25 mouse cellular contexts compared by ENCODE assay signal in genomic region chr10:86852160-86852559, GRCm38 (mm10).
DNase-seq lines count a peak whose midpoint lies in the region; ATAC-seq and TF ChIP-seq lines count a peak whose summit lies in the region.
"Had no signal": no experiment of that assay in that cellular context is flagged by ENCODE, and none has a peak within 500 bp of the region (broad histone marks: within the 10 kb centered on the region; RNA-seq: fewer than 3 reads in every experiment).

No protein-coding gene starts in this region.

- no peaks in the 10 kb centered on the region for H3K36me3 ChIP-seq in hindbrain, embryonic 13.5 days
- H3K36me3 ChIP-seq in hindbrain, embryonic 12.5 days, result no peaks in the 10 kb centered on the region
- no peaks in the 10 kb centered on the region for H3K36me3 ChIP-seq in midbrain, embryonic 14.5 days (ENCODE audit: control insufficient read depth, insufficient read depth, low read length)
- H3K36me3 ChIP-seq in midbrain, embryonic 10.5 days, result no peaks in the 10 kb centered on the region
- no peaks in the 10 kb centered on the region for H3K36me3 ChIP-seq in midbrain, embryonic 15.5 days (replicated peaks)
- H3K36me3 ChIP-seq in heart, embryonic 11.5 days (ENCODE audit: control insufficient read depth, insufficient read depth, low read length), result no peaks in the 10 kb centered on the region
- H3K36me3 ChIP-seq: embryonic facial prominence, embryonic 15.5 days; forebrain, embryonic 10.5 days; heart, embryonic 10.5 days; heart, embryonic 15.5 days had no signal

- H3K27ac ChIP-seq in hindbrain, embryonic 13.5 days, result no peak overlapping the region
- H3K27ac ChIP-seq in hindbrain, embryonic 12.5 days, result no peak overlapping the region
- no peak overlapping the region for H3K27ac ChIP-seq in midbrain, embryonic 14.5 days (replicated peaks; ENCODE audit: low read depth, low read length)
- no peak overlapping the region for H3K27ac ChIP-seq in midbrain, embryonic 10.5 days (replicated peaks)
- H3K27ac ChIP-seq in midbrain, embryonic 15.5 days, result no peak overlapping the region
- no peak overlapping the region for H3K27ac ChIP-seq in heart, embryonic 11.5 days (ENCODE audit: low read depth, low read length)
- H3K27ac ChIP-seq: embryonic facial prominence, embryonic 15.5 days; forebrain, embryonic 10.5 days; gastrocnemius, adult 2 months; heart, embryonic 10.5 days; heart, embryonic 15.5 days had no signal

- no peak overlapping the region for H3K4me2 ChIP-seq in hindbrain, embryonic 13.5 days
- no peak overlapping the region for H3K4me2 ChIP-seq in hindbrain, embryonic 12.5 days (replicated peaks)
- no peak overlapping the region for H3K4me2 ChIP-seq in midbrain, embryonic 14.5 days (ENCODE audit: low read length)
- no peak overlapping the region for H3K4me2 ChIP-seq in midbrain, embryonic 15.5 days
- H3K4me2 ChIP-seq in heart, embryonic 11.5 days, result no peak overlapping the region
- H3K4me2 ChIP-seq: embryonic facial prominence, embryonic 15.5 days; heart, embryonic 15.5 days had no signal

- H3K9me3 ChIP-seq in hindbrain, embryonic 13.5 days, result no peaks in the 10 kb centered on the region
- no peaks in the 10 kb centered on the region for H3K9me3 ChIP-seq in hindbrain, embryonic 12.5 days (replicated peaks)
- no peaks in the 10 kb centered on the region for H3K9me3 ChIP-seq in midbrain, embryonic 14.5 days (ENCODE audit: control insufficient read depth, low read length)
- no peaks in the 10 kb centered on the region for H3K9me3 ChIP-seq in midbrain, embryonic 10.5 days (replicated peaks)
- H3K9me3 ChIP-seq in midbrain, embryonic 15.5 days, result no peaks in the 10 kb centered on the region
- H3K9me3 ChIP-seq in heart, embryonic 11.5 days (replicated peaks; ENCODE audit: control insufficient read depth, low read length), result no peaks in the 10 kb centered on the region
- H3K9me3 ChIP-seq: embryonic facial prominence, embryonic 15.5 days; forebrain, embryonic 10.5 days; heart, embryonic 10.5 days; heart, embryonic 15.5 days had no signal

- H3K9ac ChIP-seq in hindbrain, embryonic 13.5 days, result no peak overlapping the region
- no peak overlapping the region for H3K9ac ChIP-seq in hindbrain, embryonic 12.5 days
- no peak overlapping the region for H3K9ac ChIP-seq in midbrain, embryonic 14.5 days (replicated peaks; ENCODE audit: low read length)
- H3K9ac ChIP-seq in midbrain, embryonic 15.5 days, result no peak overlapping the region
- H3K9ac ChIP-seq in heart, embryonic 11.5 days (ENCODE audit: low read depth, low read length), result no peak overlapping the region
- H3K9ac ChIP-seq: embryonic facial prominence, embryonic 15.5 days; heart, embryonic 15.5 days had no signal

- no peak for TF ChIP-seq POLR2A in brain, embryonic 14.5 days (IDR thresholded peaks at IDR 0.05; ENCODE audit: borderline replicate concordance, extremely low read depth, insufficient read depth, insufficient read length, poor library complexity, severe bottlenecking)

- WGBS in hindbrain, embryonic 13.5 days, result 86% methylated on average over 6 of the region's 6 CpGs
- WGBS in hindbrain, embryonic 12.5 days, result 74% methylated on average over 6 of the region's 6 CpGs
- WGBS in midbrain, embryonic 14.5 days, result 72% methylated on average over 6 of the region's 6 CpGs
- 85% methylated on average over 6 of the region's 6 CpGs for WGBS in midbrain, embryonic 10.5 days
- 65% methylated on average over 6 of the region's 6 CpGs for WGBS in midbrain, embryonic 15.5 days
- WGBS in heart, embryonic 11.5 days (ENCODE audit: insufficient replicate concordance), result 76% methylated on average over 6 of the region's 6 CpGs

- no peak overlapping the region for H3K4me3 ChIP-seq in hindbrain, embryonic 13.5 days
- H3K4me3 ChIP-seq in hindbrain, embryonic 12.5 days, result no peak overlapping the region
- no peak overlapping the region for H3K4me3 ChIP-seq in midbrain, embryonic 14.5 days (replicated peaks; ENCODE audit: low read depth, low read length)
- H3K4me3 ChIP-seq in midbrain, embryonic 10.5 days, result no peak overlapping the region
- no peak overlapping the region for H3K4me3 ChIP-seq in midbrain, embryonic 15.5 days
- no peak overlapping the region for H3K4me3 ChIP-seq in heart, embryonic 11.5 days (ENCODE audit: low read depth, low read length)
- H3K4me3 ChIP-seq: embryonic facial prominence, embryonic 15.5 days; erythroblast, embryonic 14.5 days; forebrain, embryonic 10.5 days; gastrocnemius, adult 2 months; heart, embryonic 10.5 days; heart, embryonic 15.5 days had no signal

- H3K4me1 ChIP-seq in hindbrain, embryonic 13.5 days (replicated peaks), result peaks cover 4% of the 10 kb centered on the region; the same call in 1 of the 2 replicates
- no peaks in the 10 kb centered on the region for H3K4me1 ChIP-seq in hindbrain, embryonic 12.5 days
- no peaks in the 10 kb centered on the region for H3K4me1 ChIP-seq in midbrain, embryonic 14.5 days (ENCODE audit: control insufficient read depth, insufficient read depth, low read length)
- no peaks in the 10 kb centered on the region for H3K4me1 ChIP-seq in midbrain, embryonic 10.5 days
- H3K4me1 ChIP-seq in midbrain, embryonic 15.5 days, result no peaks in the 10 kb centered on the region
- 0 out of 2 replicates have a peak, but pooled peaks cover 4% of the 10 kb centered on the region for H3K4me1 ChIP-seq in heart, embryonic 11.5 days (ENCODE audit: control insufficient read depth, insufficient read depth, low read length)
- H3K4me1 ChIP-seq: embryonic facial prominence, embryonic 15.5 days had no signal

- no peak for TF ChIP-seq CTCF in brain, embryonic 14.5 days (IDR thresholded peaks at IDR 0.05; ENCODE audit: borderline replicate concordance, extremely low read depth, insufficient read depth, insufficient read length)

- no peaks in the 10 kb centered on the region for H3K27me3 ChIP-seq in hindbrain, embryonic 13.5 days
- 0 out of 2 replicates have a peak, but pooled peaks cover 3% of the 10 kb centered on the region for H3K27me3 ChIP-seq in hindbrain, embryonic 12.5 days
- no peaks in the 10 kb centered on the region for H3K27me3 ChIP-seq in midbrain, embryonic 14.5 days (ENCODE audit: control insufficient read depth, insufficient read depth, low read length)
- H3K27me3 ChIP-seq in midbrain, embryonic 10.5 days (ENCODE audit: low read depth, poor library complexity, severe bottlenecking), result peaks cover 41% of the 10 kb centered on the region
- H3K27me3 ChIP-seq in midbrain, embryonic 15.5 days (replicated peaks), result no peaks in the 10 kb centered on the region
- no peaks in the 10 kb centered on the region for H3K27me3 ChIP-seq in heart, embryonic 11.5 days (ENCODE audit: control insufficient read depth, insufficient read depth, low read length)
- H3K27me3 ChIP-seq: CH12.LX; embryonic facial prominence, embryonic 15.5 days; heart, embryonic 15.5 days; Patski had no signal

- DNase-seq in midbrain, embryonic 14.5 days, result peak; percentile 42
- DNase-seq in midbrain, embryonic 10.5 days (ENCODE audit: low spot score), result no peak
- peak; percentile 51 for DNase-seq in brain, embryonic 14.5 days (ENCODE audit: low read depth)
- no peak for DNase-seq in gastrocnemius, postnatal 4 days (ENCODE audit: low spot score in 2 of 2)
- DNase-seq: adrenal gland, adult 2 months; adrenal gland, postnatal 25 days; cerebellum, adult 8-10 months; cerebellum, postnatal 14 days; embryo, embryonic 11 days; gastrocnemius, adult 2 months; gastrocnemius, postnatal 36 days; heart, adult 18-20 months; heart, postnatal 14 days; kidney, adult 11 months had no signal

- peak; percentile 46; the same call in 1 of the 2 replicates for ATAC-seq in hindbrain, embryonic 13.5 days (ENCODE audit: low FRiP score)
- ATAC-seq in hindbrain, embryonic 12.5 days (ENCODE audit: low FRiP score), result no peak
- no peak for ATAC-seq in midbrain, embryonic 14.5 days (ENCODE audit: low FRiP score, low TSS enrichment)
- peak; percentile 67 for ATAC-seq in midbrain, embryonic 15.5 days (replicated peaks)
- no peak for ATAC-seq in heart, embryonic 11.5 days (replicated peaks; ENCODE audit: insufficient number of reproducible peaks, low FRiP score, low TSS enrichment)
- ATAC-seq: Patski had no signal

Comparison
In these comparisons a context has a peak if more than half of its experiments do, and no peak if none do; other contexts are left out.
1. ATAC-seq: peak in hindbrain, embryonic 13.5 days (single experiment) and midbrain, embryonic 15.5 days (single experiment); none in hindbrain, embryonic 12.5 days (single experiment), midbrain, embryonic 14.5 days (single experiment) and heart, embryonic 11.5 days (single experiment).
2. DNase-seq: peak in midbrain, embryonic 14.5 days (single experiment) and brain, embryonic 14.5 days (single experiment); none in midbrain, embryonic 10.5 days (single experiment) and gastrocnemius, postnatal 4 days (0 of 2).